Mouse (Mus musculus): ENCODE measurements around the gene Gm14391.
"Not testable (repeated sequence)": the region's sequence is repeated elsewhere in the genome, so short reads cannot be mapped to it uniquely, and the experiment has no call there.

DNA sequence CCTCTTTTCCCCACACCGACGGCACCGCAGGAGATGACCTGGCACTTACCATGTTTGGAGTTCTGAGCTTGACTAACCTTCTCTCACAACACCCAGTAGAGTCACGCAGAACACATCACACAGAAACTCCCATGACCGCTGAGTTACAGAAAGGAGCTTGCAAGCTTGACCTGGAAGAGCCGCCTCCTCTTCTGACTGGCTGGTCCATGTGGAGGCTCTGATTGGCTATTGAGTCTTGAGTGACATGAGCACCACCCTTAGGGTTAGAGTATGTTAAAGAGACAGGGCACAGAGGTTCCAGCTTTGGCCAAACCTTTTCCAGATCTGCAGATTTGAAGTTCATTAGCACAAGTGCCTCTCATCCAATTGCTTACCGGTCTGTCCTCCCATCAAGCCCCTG, at the start of gene Gm14391:
- TF ChIP-seq CTCF, EP300 (IDR thresholded peaks at IDR 0.05; ENCODE audit: low read depth): not testable (repeated sequence)

Measured in heart, postnatal 0 days (tissue).